Mouse (Mus musculus): Measurements from ENCODE around the gene Col8a2. TPM values are rescaled to one million over a fixed set of nuclear protein-coding genes. Genes with fewer than 3 reads are reported as not detected.

Col8a2 gene
- polyA plus RNA-seq, 1 experiment = 40.4 TPM

DNA sequence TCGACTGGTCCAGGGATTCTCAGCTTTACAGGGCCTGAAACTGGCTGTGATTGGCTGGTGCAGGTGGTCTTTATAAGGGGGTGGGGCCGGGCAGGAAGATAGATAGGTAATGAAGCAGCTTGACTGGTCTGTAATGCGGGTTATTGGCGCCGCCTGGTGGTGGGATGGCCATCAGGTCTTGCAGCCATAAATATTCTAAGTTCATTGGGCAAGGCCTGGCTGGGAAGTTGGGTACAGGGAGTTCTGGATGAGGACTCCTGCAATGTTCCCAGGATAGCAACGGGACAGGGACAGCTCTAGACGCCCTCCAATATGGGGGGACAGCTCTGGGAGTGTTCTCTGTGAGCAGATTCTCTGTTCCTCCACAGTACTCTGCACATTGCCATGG, 23.3 kb downstream of the Col8a2 start:
- H3K4me3 ChIP-seq (ENCODE audit: insufficient read depth, low read length) = no peak overlapping the region
- H3K27ac ChIP-seq (ENCODE audit: insufficient read depth, low read length) = no peak overlapping the region
- H3K4me1 ChIP-seq (ENCODE audit: control insufficient read depth, insufficient read depth, low read length) = peaks cover 8% of the 10 kb centered on the region
- no peak for TF ChIP-seq POLR2A (IDR thresholded peaks at IDR 0.05; ENCODE audit: low read depth, low read length)
- TF ChIP-seq CTCF (IDR thresholded peaks at IDR 0.05; ENCODE audit: borderline replicate concordance, insufficient read depth, low read length) = peak; percentile 52; the same call in 1 of the 2 replicates

DNA sequence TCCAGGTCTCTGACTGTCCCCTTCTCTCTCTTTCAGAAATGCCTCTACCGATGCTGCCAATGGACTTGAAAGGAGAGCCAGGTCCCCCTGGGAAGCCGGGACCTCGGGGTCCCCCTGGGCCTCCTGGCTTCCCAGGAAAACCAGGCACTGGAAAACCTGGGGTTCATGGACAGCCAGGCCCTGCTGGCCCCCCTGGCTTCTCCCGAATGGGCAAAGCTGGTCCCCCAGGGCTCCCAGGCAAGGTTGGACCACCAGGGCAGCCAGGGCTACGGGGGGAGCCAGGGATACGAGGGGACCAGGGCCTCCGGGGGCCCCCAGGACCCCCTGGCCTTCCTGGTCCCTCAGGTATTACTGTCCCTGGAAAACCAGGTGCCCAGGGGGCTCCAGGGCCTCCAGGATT, 23.8 kb downstream of the Col8a2 start:
- no peak for TF ChIP-seq POLR2A (IDR thresholded peaks at IDR 0.05; ENCODE audit: low read depth, low read length)
- no peak for TF ChIP-seq CTCF (IDR thresholded peaks at IDR 0.05; ENCODE audit: borderline replicate concordance, insufficient read depth, low read length)
- Histone ChIP-seq H3K4me3 (ENCODE audit: insufficient read depth, low read length) (no peak overlapping the region), H3K27ac (ENCODE audit: insufficient read depth, low read length) (no peak overlapping the region), H3K4me1 (ENCODE audit: control insufficient read depth, insufficient read depth, low read length) (peaks cover 9% of the 10 kb centered on the region)

DNA sequence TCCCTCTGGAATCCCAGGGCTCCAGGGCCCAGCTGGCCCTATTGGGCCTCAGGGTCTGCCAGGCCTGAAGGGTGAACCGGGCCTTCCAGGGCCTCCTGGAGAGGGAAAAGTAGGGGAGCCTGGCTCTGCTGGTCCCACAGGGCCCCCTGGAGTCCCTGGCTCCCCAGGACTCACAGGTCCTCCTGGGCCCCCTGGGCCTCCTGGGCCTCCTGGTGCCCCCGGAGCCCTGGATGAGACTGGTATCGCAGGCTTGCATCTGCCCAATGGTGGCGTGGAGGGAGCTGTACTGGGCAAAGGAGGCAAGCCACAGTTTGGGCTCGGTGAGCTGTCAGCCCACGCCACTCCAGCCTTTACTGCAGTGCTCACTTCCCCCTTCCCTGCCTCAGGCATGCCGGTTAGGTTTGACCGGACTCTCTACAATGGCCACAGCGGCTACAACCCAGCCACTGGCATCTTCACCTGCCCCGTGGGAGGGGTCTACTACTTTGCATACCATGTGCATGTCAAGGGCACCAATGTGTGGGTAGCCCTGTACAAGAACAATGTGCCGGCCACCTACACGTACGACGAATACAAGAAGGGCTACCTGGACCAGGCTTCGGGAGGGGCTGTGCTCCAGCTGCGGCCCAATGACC, 25.1 kb downstream of the Col8a2 start:
- no peak for TF ChIP-seq POLR2A (IDR thresholded peaks at IDR 0.05; ENCODE audit: low read depth, low read length)
- no peak for TF ChIP-seq CTCF (IDR thresholded peaks at IDR 0.05; ENCODE audit: borderline replicate concordance, insufficient read depth, low read length)
- H3K27ac ChIP-seq (ENCODE audit: insufficient read depth, low read length) = no peak overlapping the region
- H3K4me3 ChIP-seq (ENCODE audit: insufficient read depth, low read length) = no peak overlapping the region
- H3K4me1 ChIP-seq (ENCODE audit: control insufficient read depth, insufficient read depth, low read length) = peaks cover 9% of the 10 kb centered on the region

GRCm38 (mm10) chr4:126313202-126313601, 26.6 kb downstream of the Col8a2 start:
- Histone ChIP-seq H3K4me3 (ENCODE audit: insufficient read depth, low read length) (no peak overlapping the region), H3K4me1 (ENCODE audit: control insufficient read depth, insufficient read depth, low read length) (peaks cover 9% of the 10 kb centered on the region), H3K27ac (ENCODE audit: insufficient read depth, low read length) (no peak overlapping the region; the same call in 1 of the 2 replicates)
- TF ChIP-seq POLR2A (IDR thresholded peaks at IDR 0.05; ENCODE audit: low read depth, low read length) (no peak), CTCF (IDR thresholded peaks at IDR 0.05; ENCODE audit: borderline replicate concordance, insufficient read depth, low read length) (no peak)

DNA sequence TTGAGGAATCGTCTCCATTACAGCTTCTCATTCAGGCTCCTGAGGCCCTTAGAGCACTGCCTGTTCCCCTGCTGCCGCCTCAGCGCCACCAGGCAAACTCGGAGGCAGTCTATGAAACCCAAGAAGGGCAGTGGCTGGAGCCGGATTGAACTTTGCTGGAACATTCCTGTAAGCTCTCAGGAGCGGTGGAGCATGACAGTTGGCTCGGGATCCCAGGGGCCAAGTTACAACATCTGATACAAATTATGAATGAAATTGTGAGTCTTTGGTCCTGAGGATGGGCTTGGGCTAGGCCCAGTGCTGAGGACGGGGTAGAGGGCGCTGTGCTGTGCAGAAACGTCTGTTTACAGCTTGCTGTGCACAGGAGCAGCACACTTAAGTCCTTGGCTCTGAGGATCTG, 27.8 kb downstream of the Col8a2 start:
- Histone ChIP-seq H3K4me3 (ENCODE audit: insufficient read depth, low read length) (no peak overlapping the region), H3K4me1 (ENCODE audit: control insufficient read depth, insufficient read depth, low read length) (peaks cover 9% of the 10 kb centered on the region), H3K27ac (ENCODE audit: insufficient read depth, low read length) (peak overlapping the region; percentile 52)
- TF ChIP-seq POLR2A (IDR thresholded peaks at IDR 0.05; ENCODE audit: low read depth, low read length) (no peak), CTCF (IDR thresholded peaks at IDR 0.05; ENCODE audit: borderline replicate concordance, insufficient read depth, low read length) (peak; percentile 80)

DNA sequence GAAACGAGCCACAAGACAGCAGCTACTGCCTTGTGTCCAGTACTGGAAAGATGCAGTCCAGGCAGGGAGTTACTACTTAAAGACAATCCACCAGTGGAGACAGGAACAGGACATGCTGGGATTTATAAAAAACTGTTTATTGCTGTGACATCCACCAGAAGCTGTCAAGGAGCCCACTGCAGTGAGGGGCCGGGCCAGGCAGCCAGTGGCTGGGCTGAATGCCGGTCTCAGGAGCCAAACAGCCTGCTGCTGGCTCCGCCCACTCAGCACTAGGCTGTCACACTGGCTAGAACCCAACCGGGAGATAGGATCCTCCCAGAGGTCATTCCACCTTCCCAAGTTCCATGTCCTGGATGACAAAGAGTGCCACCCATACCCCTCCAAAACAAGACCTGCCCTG, 29.3 kb downstream of the Col8a2 start:
- H3K4me1 ChIP-seq (ENCODE audit: control insufficient read depth, insufficient read depth, low read length) = peaks cover 9% of the 10 kb centered on the region

DNA sequence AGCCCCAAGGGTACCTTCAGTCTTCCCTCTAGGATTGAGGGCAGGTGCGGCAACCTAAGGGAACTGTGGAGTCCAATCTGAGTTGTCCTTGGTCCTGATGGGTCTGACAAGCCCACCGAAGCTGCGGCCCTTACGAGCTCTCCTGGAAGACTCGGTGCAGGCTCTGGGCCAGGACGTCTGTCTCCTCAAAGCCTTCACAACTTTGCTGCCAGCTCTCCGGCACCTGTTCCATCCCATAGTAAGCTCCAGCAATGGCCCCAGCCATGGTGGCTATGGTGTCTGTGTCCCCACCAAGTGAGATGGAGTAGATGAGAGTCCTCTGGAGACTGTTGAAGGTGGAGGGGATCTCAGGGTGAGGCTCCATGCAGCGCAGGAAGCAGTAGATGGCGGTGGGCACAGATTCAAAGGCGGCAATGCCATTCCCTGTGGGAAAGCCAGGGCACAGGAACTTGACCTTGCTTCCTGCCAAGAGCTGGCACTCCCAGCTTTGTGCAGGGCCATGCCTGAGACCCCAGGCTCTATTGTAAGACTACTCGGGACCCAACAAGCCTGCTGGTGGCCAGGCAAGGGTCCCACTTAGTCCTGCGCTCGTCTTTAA, 29.9 kb downstream of the Col8a2 start:
- H3K4me1 ChIP-seq (ENCODE audit: control insufficient read depth, insufficient read depth, low read length) = peaks cover 9% of the 10 kb centered on the region
- no peak overlapping the region for H3K4me3 ChIP-seq (ENCODE audit: insufficient read depth, low read length)
- TF ChIP-seq CTCF (IDR thresholded peaks at IDR 0.05; ENCODE audit: borderline replicate concordance, insufficient read depth, low read length) (no peak), POLR2A (IDR thresholded peaks at IDR 0.05; ENCODE audit: low read depth, low read length) (no peak)
- H3K27ac ChIP-seq (ENCODE audit: insufficient read depth, low read length) = no peak overlapping the region

More for the DNA sequence above, 29.3 kb downstream of the Col8a2 start:
- Histone ChIP-seq H3K27ac (ENCODE audit: insufficient read depth, low read length) (no peak overlapping the region), H3K4me3 (ENCODE audit: insufficient read depth, low read length) (no peak overlapping the region)
- TF ChIP-seq CTCF (IDR thresholded peaks at IDR 0.05; ENCODE audit: borderline replicate concordance, insufficient read depth, low read length) (no peak), POLR2A (IDR thresholded peaks at IDR 0.05; ENCODE audit: low read depth, low read length) (no peak)

GRCm38 (mm10) chr4:126319806-126320205, 33.2 kb downstream of the Col8a2 start:
- TF ChIP-seq CTCF (IDR thresholded peaks at IDR 0.05; ENCODE audit: borderline replicate concordance, insufficient read depth, low read length) (no peak), POLR2A (IDR thresholded peaks at IDR 0.05; ENCODE audit: low read depth, low read length) (no peak)
- Histone ChIP-seq H3K27ac (ENCODE audit: insufficient read depth, low read length) (no peak overlapping the region), H3K4me3 (ENCODE audit: insufficient read depth, low read length) (no peak overlapping the region), H3K4me1 (ENCODE audit: control insufficient read depth, insufficient read depth, low read length) (peaks cover 2% of the 10 kb centered on the region; the same call in 1 of the 2 replicates)

- TF ChIP-seq POLR2A (IDR thresholded peaks at IDR 0.05; ENCODE audit: low read depth, low read length) (peak; percentile 62), CTCF (IDR thresholded peaks at IDR 0.05; ENCODE audit: borderline replicate concordance, insufficient read depth, low read length) (peak; percentile 100)
- peak within 1 kb of the TSS; percentile 74 for H3K4me3 ChIP-seq (ENCODE audit: insufficient read depth, low read length)
- H3K4me1 ChIP-seq (ENCODE audit: control insufficient read depth, insufficient read depth, low read length) = no peaks in the 10 kb centered on the region
- H3K27ac ChIP-seq (ENCODE audit: insufficient read depth, low read length) = peak within 1 kb of the TSS; percentile 71
These were observed 34.7 kb downstream of the Col8a2 start, which contains the start of gene Adprhl2 for GRCm38 (mm10) chr4:126321111-126321853. Gene Adprhl2 (minus strand): TSS chr4:126321703.

Measured in embryonic fibroblast, embryonic 13.5 days (primary cell).